Mouse (Mus musculus) megakaryocyte, embryonic 14.5 days (primary cell): ENCODE data around the gene 1700029I15Rik.

Experiments
- FLI1 ChIP-seq: IDR thresholded peaks from 2 replicates; pipeline ENCODE4 v1.6.1; 2012; ENCODE audit warnings: low read length, inconsistent platforms, mixed read lengths
- GATA1 ChIP-seq: IDR thresholded peaks from 3 replicates; pipeline ENCODE4 v1.6.1; 2012; ENCODE audit warnings: mixed read lengths, low read length, inconsistent platforms, borderline replicate concordance

DNA sequence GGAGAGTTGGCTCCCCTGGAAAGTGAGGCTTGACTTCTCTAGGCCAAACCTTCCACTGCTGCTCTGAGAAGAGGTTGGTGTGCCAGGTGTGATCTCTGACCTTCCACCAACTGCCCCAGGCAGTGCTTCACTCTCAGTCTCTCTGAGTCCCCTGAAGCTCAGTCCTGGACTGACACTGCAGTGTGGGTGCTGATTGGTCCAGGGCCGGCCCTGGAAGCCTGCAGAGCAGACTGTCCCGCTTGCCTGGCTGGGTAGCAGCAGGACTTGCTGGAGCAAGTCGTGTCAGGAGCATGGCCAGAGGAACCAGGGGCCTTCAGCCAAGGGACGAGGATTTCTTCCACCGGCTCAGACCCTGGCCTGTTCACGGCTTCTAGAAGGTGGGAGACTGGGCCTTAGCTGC is 22.4 kb downstream of the 1700029I15Rik start:
- TF ChIP-seq GATA1 (no peak), FLI1 (no peak)
